Mouse (Mus musculus) retina, embryonic 14.5 days (tissue): ENCODE results near the gene Slc30a3.
"Not testable (repeated sequence)": the region's sequence is repeated elsewhere in the genome, so short reads cannot be mapped to it uniquely, and the experiment has no call there.

Source experiments
- DNase-seq: peaks from one replicate; pipeline ENCODE4 v3.0.0-alpha.2; 2015; ENCODE audit warnings: low spot score

Slc30a3 gene

GRCm38 (mm10) chr5:31048763-31049641 lies 59.0 kb downstream of the Slc30a3 start, which contains the start of gene Slc5a6:
Gene Slc5a6 (minus strand): TSS chr5:31048924.
- peak; percentile 73 for DNase-seq

DNA sequence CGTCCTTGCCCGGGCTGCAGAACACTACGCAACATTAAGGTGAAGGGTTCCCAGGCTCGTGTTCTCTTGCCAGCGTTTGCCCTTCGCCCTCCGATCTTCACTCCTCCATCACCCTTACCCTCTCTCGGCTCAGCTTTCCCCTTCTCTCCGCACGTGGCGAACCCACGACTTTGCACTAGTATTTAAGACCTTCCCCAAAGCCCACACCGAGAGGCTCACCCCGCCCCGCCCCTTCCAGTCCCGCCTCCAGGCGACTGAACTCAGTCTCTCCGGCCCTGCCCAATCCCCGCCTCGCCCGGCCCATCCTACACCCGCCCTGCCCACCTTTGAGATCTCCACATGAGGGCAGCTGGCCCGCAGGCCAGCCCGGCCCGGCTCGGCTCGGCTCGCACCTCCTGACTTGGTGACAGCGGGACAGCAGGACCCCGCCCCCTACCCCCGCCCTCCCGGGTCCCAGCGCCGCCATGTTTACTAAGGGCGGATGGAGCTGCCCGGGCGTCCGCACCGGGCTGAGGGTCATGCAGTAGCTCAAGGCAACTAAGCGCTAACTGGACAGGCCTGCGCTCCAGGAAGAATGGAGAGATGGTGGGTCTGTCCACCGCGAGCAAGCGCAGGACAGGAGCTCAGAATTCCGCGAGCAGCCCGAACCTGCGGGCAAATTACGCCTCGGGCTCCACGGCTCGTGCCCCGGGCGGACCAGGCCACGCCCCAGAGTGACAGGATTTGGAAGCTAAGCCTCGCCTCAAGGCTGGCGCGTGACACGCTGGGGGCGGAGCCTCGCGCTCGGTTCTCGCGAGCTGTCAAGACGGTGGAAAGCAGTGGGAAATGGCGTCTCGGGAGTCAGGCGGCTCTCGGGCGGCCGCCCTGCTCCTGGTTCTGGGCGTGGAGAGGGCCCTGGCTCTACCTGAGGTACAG lies 59.9 kb downstream of the Slc30a3 start, which contains the start of gene Atraid:
TSS of gene Atraid (plus strand) at position 465 of the 915 bp plus-strand sequence.
- DNase-seq = peak; percentile 98

- DNase-seq = no peak
Observed at GRCm38 (mm10) chr5:31047074-31047473, 61.0 kb downstream of the Slc30a3 start.

- DNase-seq = no peak
Observed at GRCm38 (mm10) chr5:31046416-31046815, 61.6 kb downstream of the Slc30a3 start.

GRCm38 (mm10) chr5:31038171-31038845 lies 69.7 kb downstream of the Slc30a3 start:
- DNase-seq = no peak

- not testable (repeated sequence) for DNase-seq
Observed at GRCm38 (mm10) chr5:31036556-31036955, 71.5 kb downstream of the Slc30a3 start.
